Mouse (Mus musculus): ENCODE measurements around the gene Slc6a9. TPM values are rescaled to one million over a fixed set of nuclear protein-coding genes. Genes with fewer than 3 reads are reported as not detected.

Gene Slc6a9
- polyA plus RNA-seq, 1 experiment from 2014 or later, result 11.0 TPM

DNA sequence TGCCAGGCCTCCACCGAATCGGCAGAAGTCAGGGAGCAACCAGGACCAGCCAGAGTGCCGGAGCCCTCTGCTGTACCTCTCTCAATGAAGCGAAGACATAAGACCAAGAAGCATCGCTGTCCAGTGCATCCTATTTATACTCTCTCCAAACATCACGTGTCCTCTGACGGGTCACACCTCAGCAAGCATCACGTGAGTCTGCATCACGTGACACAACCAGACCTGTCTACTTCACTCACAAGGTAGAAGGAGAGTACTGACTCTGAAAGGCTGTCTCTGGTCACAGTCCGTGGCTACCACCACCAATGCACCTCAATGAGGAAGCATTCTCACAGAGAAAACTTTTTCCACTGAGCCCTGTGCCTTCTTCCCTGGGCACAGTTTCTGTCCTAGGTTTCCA, 16.3 kb upstream of the Slc6a9 start:
- Histone ChIP-seq H3K9ac (ENCODE audit: low read depth, low read length) (no peak overlapping the region), H3K9me3 (ENCODE audit: control insufficient read depth, low read length) (peaks cover 4% of the 10 kb centered on the region; the same call in 1 of the 2 replicates), H3K27me3 (ENCODE audit: control insufficient read depth, insufficient read depth, low read length) (no peaks in the 10 kb centered on the region), H3K4me2 (replicated peaks; ENCODE audit: low read depth, low read length) (no peak overlapping the region), H3K36me3 (ENCODE audit: control insufficient read depth, insufficient read depth, low read length) (no peaks in the 10 kb centered on the region), H3K4me3 (ENCODE audit: low read length) (no peak overlapping the region), H3K4me1 (ENCODE audit: control insufficient read depth, insufficient read depth, low read length) (no peaks in the 10 kb centered on the region), H3K27ac (ENCODE audit: low read depth, low read length) (no peak overlapping the region)
- 94% methylated on average over 10 of the region's 10 CpGs for WGBS
- no peak for ATAC-seq (ENCODE audit: low FRiP score, low TSS enrichment)

DNA sequence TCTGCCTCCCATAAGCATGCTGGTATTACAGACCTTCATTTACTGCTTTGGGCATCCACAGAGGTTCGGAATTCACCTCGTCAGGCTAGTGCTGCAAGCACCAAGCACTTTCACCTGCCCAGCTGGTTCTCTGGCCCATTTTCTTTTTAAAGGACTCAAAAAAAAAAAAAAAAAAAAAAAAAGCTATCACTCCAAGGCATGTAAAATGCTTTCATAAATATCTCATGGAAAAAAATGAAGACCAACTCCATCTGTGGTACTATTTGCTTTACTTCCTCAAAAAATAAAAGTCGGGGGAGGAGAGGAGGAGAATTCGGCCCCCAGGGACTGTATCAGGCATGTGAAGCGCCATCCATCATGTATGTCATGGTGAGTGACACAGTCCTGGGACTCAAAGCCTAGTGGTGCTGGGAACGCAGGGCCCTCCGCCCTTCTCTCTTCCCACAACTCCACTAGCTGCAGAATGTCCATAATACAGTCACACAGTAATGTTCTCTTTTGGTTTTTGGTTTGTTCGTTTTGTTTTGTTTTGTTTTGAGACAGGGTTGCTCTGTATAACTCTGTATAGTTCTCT, 5.6 kb upstream of the Slc6a9 start:
- Histone ChIP-seq H3K27ac (ENCODE audit: low read depth, low read length) (no peak overlapping the region), H3K4me2 (replicated peaks; ENCODE audit: low read depth, low read length) (no peak overlapping the region), H3K9me3 (ENCODE audit: control insufficient read depth, low read length) (no peaks in the 10 kb centered on the region), H3K4me3 (ENCODE audit: low read length) (no peak overlapping the region), H3K36me3 (ENCODE audit: control insufficient read depth, insufficient read depth, low read length) (no peaks in the 10 kb centered on the region), H3K4me1 (ENCODE audit: control insufficient read depth, insufficient read depth, low read length) (0 out of 2 replicates have a peak, but pooled peaks cover 11% of the 10 kb centered on the region), H3K9ac (ENCODE audit: low read depth, low read length) (no peak overlapping the region), H3K27me3 (ENCODE audit: control insufficient read depth, insufficient read depth, low read length) (no peaks in the 10 kb centered on the region)
- ATAC-seq (ENCODE audit: low FRiP score, low TSS enrichment), result no peak
- WGBS, result 60% methylated on average over 8 of the region's 8 CpGs

DNA sequence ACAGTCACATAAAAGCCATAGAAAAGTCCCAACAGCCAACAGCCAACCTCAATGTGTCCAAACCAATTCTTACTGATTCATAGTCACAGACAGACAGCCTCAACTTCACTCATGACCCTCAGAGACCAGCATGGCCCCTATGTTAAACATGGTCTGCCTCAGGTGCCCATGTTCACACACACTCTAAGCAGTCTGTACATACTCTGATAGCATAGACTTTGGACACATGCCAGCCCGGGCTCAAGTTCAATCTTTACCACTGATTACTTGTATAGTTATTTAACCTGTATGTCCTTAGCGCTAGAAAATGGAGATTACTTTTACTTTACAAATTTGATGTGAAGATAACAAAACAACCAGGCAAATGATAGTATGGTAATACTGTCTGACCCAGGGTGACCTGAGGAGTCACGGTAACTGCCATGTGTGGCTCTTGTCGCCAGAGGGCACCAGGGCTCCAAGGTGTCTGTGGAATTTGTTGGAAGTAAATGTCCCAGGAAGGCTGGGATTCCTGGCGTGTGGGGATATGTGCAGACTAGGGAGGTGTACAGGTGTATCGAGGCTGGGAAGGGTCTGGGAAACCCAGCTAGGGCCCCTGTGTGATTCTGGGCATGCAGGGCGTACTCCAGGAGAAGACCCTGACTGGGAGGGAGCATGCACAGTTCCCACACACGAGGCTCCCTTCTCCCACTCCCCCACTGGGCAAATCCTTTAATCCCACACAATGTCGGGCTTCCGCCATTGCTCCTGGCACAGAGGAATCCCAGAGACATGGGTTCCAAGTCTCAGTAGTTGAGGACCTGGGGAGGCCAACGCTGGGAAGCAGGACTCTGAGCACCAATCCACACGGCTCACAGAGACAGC, 4.8 kb upstream of the Slc6a9 start:
- no peak overlapping the region for H3K9ac ChIP-seq (ENCODE audit: low read depth, low read length)
- no peak overlapping the region for H3K4me3 ChIP-seq (ENCODE audit: low read length)
- H3K27me3 ChIP-seq (ENCODE audit: control insufficient read depth, insufficient read depth, low read length), result no peaks in the 10 kb centered on the region; the same call in 1 of the 2 replicates
- H3K4me1 ChIP-seq (ENCODE audit: control insufficient read depth, insufficient read depth, low read length), result 0 out of 2 replicates have a peak, but pooled peaks cover 15% of the 10 kb centered on the region
- H3K9me3 ChIP-seq (ENCODE audit: control insufficient read depth, low read length), result no peaks in the 10 kb centered on the region
- 0 out of 2 replicates have a peak overlapping the region, but pooled peaks have one; percentile 1 for H3K4me2 ChIP-seq (replicated peaks; ENCODE audit: low read depth, low read length)
- ATAC-seq (ENCODE audit: low FRiP score, low TSS enrichment), result peak; percentile 26; the same call in 1 of the 2 replicates
- no peak overlapping the region for H3K27ac ChIP-seq (ENCODE audit: low read depth, low read length)
- 11% methylated on average over 12 of the region's 12 CpGs for WGBS
- no peaks in the 10 kb centered on the region for H3K36me3 ChIP-seq (ENCODE audit: control insufficient read depth, insufficient read depth, low read length)

DNA sequence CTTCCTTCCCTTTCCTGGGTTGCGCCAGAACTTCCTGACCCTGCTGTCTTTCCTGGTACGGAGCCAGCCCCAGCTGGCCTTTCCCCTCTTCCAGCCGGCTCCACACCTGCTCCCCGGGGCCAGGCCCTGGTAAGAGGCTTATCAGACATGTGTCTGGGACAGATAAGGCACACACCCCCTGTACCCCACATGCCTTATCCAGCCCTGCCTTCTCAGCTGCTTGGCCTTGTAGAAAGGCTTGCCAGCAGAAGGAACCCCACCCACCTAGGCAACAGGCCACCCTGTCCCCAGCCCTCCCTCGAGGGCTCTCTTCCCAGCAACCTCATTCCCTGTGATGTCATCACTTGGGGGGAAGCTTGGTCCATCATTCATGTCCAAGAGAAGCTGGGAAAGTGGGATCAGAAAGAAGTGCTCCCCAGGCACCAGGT, 4.2 kb upstream of the Slc6a9 start:
- no peak overlapping the region for H3K9ac ChIP-seq (ENCODE audit: low read depth, low read length)
- H3K27me3 ChIP-seq (ENCODE audit: control insufficient read depth, insufficient read depth, low read length), result no peaks in the 10 kb centered on the region; the same call in 1 of the 2 replicates
- no peaks in the 10 kb centered on the region for H3K36me3 ChIP-seq (ENCODE audit: control insufficient read depth, insufficient read depth, low read length)
- 0 out of 2 replicates have a peak overlapping the region, but pooled peaks have one; percentile 1 for H3K4me2 ChIP-seq (replicated peaks; ENCODE audit: low read depth, low read length)
- H3K4me3 ChIP-seq (ENCODE audit: low read length), result no peak overlapping the region
- 20% methylated on average over 5 of the region's 5 CpGs for WGBS
- peak; percentile 24 for ATAC-seq (ENCODE audit: low FRiP score, low TSS enrichment)
- no peaks in the 10 kb centered on the region for H3K9me3 ChIP-seq (ENCODE audit: control insufficient read depth, low read length)
- no peak overlapping the region for H3K27ac ChIP-seq (ENCODE audit: low read depth, low read length)
- H3K4me1 ChIP-seq (ENCODE audit: control insufficient read depth, insufficient read depth, low read length), result 0 out of 2 replicates have a peak, but pooled peaks cover 19% of the 10 kb centered on the region

DNA sequence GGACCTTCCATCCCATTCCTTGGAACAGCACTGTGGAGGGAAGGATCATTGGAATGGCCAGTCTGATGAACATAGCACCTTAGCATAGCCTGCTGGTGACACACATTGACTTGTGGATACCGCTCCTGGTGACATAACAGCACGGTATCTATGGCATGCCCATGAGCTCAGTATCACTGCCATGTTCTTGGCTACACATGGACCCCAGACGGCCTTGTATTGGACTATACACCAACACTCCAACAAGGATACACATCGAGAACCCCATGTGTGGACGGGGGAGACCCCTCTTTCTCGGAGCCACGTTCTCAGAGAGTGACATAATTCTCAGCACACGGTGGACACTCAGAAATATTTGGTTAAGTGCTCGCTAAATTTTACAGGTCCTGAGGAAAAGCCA, 3.5 kb upstream of the Slc6a9 start:
- Histone ChIP-seq H3K27ac (ENCODE audit: low read depth, low read length) (no peak overlapping the region), H3K36me3 (ENCODE audit: control insufficient read depth, insufficient read depth, low read length) (no peaks in the 10 kb centered on the region), H3K27me3 (ENCODE audit: control insufficient read depth, insufficient read depth, low read length) (no peaks in the 10 kb centered on the region; the same call in 1 of the 2 replicates), H3K9ac (ENCODE audit: low read depth, low read length) (no peak overlapping the region), H3K4me1 (ENCODE audit: control insufficient read depth, insufficient read depth, low read length) (0 out of 2 replicates have a peak, but pooled peaks cover 19% of the 10 kb centered on the region), H3K4me3 (ENCODE audit: low read length) (no peak overlapping the region), H3K4me2 (replicated peaks; ENCODE audit: low read depth, low read length) (no peak overlapping the region), H3K9me3 (ENCODE audit: control insufficient read depth, low read length) (no peaks in the 10 kb centered on the region)
- ATAC-seq (ENCODE audit: low FRiP score, low TSS enrichment), result no peak
- 94% methylated on average over 9 of the region's 9 CpGs for WGBS

DNA sequence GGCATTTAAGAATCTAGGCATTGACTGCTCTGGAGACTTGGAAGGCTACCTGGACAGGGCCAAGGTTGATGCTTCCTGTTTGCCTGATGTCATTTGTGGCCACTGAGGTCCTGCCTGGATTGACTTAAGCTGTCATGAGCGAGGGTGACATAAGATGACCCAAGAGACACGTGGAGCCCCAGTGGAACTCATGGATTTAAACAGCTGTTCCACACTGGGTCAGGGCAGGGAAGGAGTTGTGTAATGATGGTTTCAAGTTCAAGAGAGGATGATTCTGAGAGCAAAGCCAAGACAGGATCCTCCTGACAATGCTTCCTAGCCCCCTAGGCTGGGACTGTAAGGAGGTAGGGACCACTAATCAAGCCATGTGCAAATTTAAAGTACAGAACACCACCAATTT, 2.8 kb upstream of the Slc6a9 start:
- Histone ChIP-seq H3K4me2 (replicated peaks; ENCODE audit: low read depth, low read length) (no peak overlapping the region), H3K9me3 (ENCODE audit: control insufficient read depth, low read length) (no peaks in the 10 kb centered on the region)
- ATAC-seq (ENCODE audit: low FRiP score, low TSS enrichment), result no peak

DNA sequence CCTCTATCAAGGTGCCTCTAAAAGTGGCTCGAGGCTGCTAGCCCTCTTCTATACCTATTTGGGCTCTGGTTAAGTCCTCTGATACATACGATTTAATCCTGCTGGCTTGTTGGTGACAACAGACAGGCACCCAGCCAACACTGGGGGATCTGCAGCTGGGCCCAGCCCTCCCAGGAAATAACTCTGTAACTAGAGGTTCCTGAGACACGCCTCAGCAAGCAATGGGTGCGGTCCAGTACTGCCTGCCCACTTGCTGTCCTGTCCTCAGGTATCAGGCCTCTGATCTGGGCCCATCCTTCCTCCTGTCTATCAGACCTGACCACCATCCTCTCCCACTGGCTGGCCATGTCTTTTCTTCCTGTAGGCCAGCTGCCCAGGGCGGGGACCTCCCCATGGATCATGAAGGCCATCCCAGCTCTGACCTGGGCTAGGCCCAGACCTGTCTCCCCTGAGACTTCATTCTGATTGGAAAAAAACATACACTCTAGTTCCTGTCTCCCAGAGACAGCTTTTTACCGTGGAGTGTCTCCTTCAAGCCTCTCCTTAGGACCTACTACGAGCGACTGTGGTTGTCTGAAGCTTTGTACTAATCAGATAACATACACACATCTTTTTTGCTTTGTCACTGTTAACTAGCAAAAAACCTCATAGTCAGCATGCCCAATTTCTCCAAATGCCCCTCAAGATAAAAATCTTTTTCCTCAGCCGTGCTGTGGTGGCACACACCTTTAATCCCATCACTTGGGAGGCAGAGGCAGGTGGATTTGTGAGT, 2.2 kb upstream of the Slc6a9 start:
- ATAC-seq (ENCODE audit: low FRiP score, low TSS enrichment), result no peak
- H3K27me3 ChIP-seq (ENCODE audit: control insufficient read depth, insufficient read depth, low read length), result no peaks in the 10 kb centered on the region; the same call in 1 of the 2 replicates
- no peaks in the 10 kb centered on the region for H3K36me3 ChIP-seq (ENCODE audit: control insufficient read depth, insufficient read depth, low read length)
- H3K4me2 ChIP-seq (replicated peaks; ENCODE audit: low read depth, low read length), result no peak overlapping the region
- no peak overlapping the region for H3K9ac ChIP-seq (ENCODE audit: low read depth, low read length)
- no peaks in the 10 kb centered on the region for H3K9me3 ChIP-seq (ENCODE audit: control insufficient read depth, low read length)
- 75% methylated on average over 9 of the region's 9 CpGs for WGBS
- H3K4me1 ChIP-seq (ENCODE audit: control insufficient read depth, insufficient read depth, low read length), result 0 out of 2 replicates have a peak, but pooled peaks cover 20% of the 10 kb centered on the region
- H3K4me3 ChIP-seq (ENCODE audit: low read length), result no peak overlapping the region
- no peak overlapping the region for H3K27ac ChIP-seq (ENCODE audit: low read depth, low read length)

More for the DNA sequence above, 2.8 kb upstream of the Slc6a9 start:
- no peak overlapping the region for H3K9ac ChIP-seq (ENCODE audit: low read depth, low read length)
- WGBS, result 77% methylated on average over 2 of the region's 2 CpGs
- no peak overlapping the region for H3K4me3 ChIP-seq (ENCODE audit: low read length)
- no peaks in the 10 kb centered on the region; the same call in 1 of the 2 replicates for H3K27me3 ChIP-seq (ENCODE audit: control insufficient read depth, insufficient read depth, low read length)
- H3K27ac ChIP-seq (ENCODE audit: low read depth, low read length), result no peak overlapping the region
- H3K36me3 ChIP-seq (ENCODE audit: control insufficient read depth, insufficient read depth, low read length), result no peaks in the 10 kb centered on the region
- H3K4me1 ChIP-seq (ENCODE audit: control insufficient read depth, insufficient read depth, low read length), result 0 out of 2 replicates have a peak, but pooled peaks cover 19% of the 10 kb centered on the region

DNA sequence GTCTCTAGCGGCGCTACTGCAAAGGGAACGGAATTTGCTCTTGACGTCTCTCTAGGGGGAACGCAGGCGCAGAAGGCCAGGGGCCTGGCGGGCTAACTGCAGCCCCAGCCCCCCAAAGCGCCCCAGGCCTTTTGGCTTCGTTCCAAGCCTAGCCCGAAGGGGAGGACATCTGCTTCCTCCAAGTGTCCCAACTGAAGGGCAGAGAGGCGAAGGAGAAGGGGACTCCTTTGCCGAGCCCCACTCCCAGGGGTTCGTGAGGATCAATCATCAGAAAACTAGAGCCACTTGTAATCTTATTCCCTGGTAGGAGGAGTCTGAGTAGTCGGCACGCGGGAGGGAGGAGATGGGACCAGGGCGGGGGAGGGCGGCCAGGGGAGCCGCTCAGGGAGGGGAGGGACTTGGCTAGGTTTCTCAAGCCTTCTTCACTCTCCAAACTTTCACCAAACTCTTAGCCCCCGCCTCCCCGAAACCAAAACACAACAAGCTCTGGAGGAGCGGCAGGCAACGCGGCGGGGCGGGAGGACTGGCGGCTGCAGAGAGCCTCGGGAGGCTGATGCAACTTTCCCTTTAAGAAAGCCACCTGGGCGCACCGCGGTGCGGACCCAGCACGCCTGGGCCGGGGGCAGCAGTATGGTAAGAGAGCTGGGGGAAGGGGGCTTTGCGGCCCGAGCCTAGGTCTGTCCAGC, 682 bp downstream of the Slc6a9 start:
- ATAC-seq (ENCODE audit: low FRiP score, low TSS enrichment), result peak; percentile 67
- Histone ChIP-seq H3K9ac (ENCODE audit: low read depth, low read length) (peak overlapping the region; percentile 82), H3K27me3 (ENCODE audit: control insufficient read depth, insufficient read depth, low read length) (no peaks in the 10 kb centered on the region; the same call in 1 of the 2 replicates), H3K9me3 (ENCODE audit: control insufficient read depth, low read length) (no peaks in the 10 kb centered on the region), H3K36me3 (ENCODE audit: control insufficient read depth, insufficient read depth, low read length) (no peaks in the 10 kb centered on the region), H3K4me1 (ENCODE audit: control insufficient read depth, insufficient read depth, low read length) (0 out of 2 replicates have a peak, but pooled peaks cover 21% of the 10 kb centered on the region), H3K4me2 (replicated peaks; ENCODE audit: low read depth, low read length) (peak overlapping the region; percentile 96), H3K4me3 (ENCODE audit: low read length) (peak overlapping the region; percentile 87), H3K27ac (ENCODE audit: low read depth, low read length) (peak overlapping the region; percentile 79)
- WGBS, result under 1% methylated on average over 35 of the region's 36 CpGs
